Mouse (Mus musculus): ENCODE measurements around the gene Cldn10.

The Cldn10 gene

DNA sequence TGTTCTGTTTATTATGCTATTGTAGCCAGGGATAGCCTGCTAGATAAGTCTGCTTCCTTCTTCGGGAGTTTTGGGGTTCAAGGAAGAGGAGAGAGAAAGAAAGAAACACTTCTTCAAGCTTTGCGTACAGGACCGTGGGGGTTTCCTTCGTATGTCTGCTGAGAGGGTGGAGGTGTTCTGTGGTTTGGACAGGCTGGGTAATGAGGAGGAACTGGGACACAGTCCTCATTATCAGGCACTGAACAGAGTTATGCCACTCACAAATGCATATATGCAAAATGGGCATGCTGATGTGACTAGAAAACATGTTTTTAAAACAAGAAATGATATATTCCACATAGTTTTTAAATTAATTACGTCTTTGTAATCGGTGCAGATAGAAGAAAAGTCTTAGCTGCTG lies 68.9 kb downstream of the Cldn10 start:
- no peak for ATAC-seq (ENCODE audit: insufficient number of reproducible peaks, low FRiP score, low TSS enrichment)

DNA sequence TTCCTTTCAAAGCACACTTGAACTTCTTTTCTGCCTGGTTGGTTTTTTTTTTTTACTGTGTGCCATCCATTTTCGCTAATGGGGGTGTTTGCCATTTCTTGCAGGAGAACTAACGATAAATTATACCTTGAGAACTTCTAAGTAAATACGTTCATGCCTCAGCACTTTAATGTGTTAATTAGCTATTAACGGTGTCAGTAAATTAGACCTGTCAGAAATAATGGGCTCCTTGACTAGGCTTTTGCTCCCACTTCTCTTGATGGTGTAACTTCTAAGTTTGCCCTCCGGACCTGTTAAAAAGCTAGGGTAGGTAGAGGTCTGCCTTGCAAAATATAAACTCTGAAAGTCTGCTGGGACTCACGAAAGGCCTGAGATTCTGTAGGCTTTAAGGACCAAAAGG lies 70.6 kb downstream of the Cldn10 start:
- ATAC-seq (ENCODE audit: insufficient number of reproducible peaks, low FRiP score, low TSS enrichment) = no peak

DNA sequence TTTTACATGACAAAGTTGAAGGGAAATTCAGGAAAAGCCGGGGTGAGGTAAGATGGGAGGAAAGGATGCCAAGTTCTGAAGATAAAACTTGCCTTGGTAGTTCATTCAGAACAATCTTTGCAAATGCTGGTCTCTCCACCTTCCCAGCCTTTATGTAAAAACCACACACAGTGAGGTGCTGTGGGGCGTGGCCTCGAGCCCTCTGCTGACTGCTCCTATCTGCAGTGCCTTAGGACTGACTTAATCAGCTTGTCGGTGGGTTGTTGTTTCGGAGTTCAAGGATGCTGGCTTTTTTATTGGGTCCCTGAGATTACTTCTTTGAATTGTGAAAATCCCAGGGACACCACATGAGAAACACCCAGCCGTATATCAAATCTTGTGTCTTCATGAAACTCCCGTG lies 74.5 kb downstream of the Cldn10 start:
- ATAC-seq (ENCODE audit: insufficient number of reproducible peaks, low FRiP score, low TSS enrichment) = no peak

DNA sequence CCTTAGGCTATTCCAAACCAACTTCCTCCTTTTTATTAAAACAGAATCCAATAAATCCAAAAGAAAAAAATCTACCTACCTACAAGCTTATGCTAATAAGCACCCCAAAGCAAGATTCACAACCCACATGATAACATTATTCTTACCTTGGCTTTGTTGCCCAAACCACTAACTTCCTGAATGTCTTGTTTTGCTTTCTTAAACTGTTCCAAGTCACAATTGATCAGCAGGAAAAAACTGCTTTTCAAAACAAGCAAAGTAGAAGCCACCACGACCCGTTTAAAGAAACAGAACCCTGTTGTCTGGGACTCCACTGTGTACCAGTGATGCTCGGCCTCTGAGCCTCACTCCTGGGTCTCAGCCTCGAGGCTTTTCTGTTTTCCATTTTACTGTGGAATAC lies 77.2 kb downstream of the Cldn10 start:
- ATAC-seq (ENCODE audit: insufficient number of reproducible peaks, low FRiP score, low TSS enrichment) = no peak

DNA sequence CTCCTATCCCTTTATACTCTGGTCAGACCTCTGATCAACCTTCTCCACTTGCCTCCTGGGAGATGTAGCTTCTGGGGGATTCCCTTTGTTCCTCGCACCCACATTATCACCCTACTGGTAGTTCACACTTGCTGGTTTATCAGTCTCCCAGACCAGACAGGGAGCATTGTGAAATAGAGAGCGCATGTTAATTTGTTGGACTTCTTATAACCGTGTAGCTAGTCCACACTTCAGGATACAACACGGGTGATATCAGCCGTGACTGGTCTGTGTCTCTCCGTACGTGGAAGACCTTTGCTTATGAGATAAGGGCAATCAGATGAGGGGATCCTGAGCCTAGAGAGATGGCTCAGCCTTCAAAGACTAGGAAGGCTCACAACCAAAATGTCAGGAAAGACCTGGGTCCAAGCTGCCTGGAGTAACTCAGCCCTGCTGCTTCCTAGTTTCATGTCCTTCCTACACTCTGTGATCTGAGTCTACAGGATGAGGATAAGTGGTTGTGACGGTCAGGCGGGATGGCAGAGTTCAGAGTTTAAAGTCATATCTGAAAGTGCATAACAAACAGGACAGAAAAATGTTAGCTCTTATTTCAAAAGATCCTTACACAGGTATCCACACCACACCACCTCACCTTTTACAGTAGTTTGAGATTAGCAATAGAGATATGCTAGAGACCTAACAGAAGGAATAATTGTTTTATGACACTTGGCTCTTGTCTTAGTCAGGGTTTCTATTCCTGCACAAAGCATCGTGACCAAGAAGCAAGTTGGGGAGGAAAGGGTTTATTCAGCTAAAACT lies 78.5 kb downstream of the Cldn10 start:
- ATAC-seq (ENCODE audit: insufficient number of reproducible peaks, low FRiP score, low TSS enrichment) = no peak

DNA sequence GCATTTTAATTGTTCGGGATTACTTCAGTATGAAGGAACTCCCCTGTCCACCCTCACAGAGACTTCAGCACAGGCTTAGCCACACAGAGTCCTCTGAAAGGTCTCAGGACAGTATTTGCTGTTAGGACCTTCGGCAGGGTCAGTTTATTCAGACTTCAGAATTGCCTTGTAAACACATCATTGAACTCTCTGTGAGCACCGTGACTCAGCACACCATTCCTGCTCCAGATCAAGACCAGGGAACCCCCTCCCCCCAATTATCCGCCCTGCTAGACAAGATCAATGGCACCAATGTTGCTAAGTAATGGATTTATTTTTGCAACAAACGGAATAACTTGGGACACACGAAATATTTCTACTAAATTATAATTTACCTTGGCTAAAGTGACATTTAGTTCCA lies 79.7 kb downstream of the Cldn10 start:
- no peak for ATAC-seq (ENCODE audit: insufficient number of reproducible peaks, low FRiP score, low TSS enrichment)

DNA sequence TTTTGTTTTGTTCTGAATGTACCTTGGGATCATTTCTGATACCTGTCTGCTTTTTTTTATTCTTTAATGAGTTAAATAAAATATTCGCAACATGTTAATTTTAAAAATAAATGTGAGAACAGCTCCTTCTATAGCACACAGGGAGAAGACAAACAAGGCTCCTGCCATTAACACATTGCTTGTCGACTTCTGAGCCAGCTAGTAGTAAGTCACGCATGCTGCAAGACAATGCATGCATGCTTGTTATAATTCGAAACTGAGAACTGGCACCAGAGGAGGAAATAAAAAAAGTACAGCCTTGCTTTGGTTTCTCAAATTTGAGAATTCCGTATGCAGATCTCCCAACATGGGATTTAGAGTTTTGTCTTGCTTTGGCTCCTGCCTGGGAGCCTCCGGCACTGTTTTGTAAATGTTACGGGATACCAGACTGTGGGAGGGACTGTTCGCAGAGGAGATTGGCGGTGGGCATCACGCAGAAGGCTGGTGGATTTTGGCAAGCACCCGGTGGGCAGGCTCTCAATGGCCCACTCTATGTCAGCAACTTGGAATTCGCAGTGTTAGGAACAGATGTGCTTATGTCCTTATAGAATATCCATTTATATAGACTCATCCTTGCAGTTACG lies 80.5 kb downstream of the Cldn10 start:
- no peak for ATAC-seq (ENCODE audit: insufficient number of reproducible peaks, low FRiP score, low TSS enrichment)

DNA sequence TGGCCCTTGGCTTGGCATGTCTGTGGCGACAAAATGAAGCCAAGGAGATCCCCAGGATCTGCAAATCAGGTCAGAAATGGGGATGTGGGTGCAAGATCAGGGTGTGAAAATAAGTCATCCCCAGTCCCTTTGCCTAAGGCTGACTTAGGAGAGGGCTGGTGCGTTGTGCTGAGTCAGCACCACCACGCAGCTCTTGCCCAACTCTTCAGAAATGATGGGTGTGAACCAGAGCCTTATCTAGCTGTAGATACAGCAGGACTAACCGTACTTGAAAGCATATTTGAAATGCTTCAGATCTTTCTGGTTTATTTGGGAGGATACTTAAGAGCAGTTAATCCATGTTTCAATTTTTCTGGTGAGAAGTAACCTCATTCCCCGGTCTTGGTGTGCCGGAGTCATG lies 82.0 kb downstream of the Cldn10 start:
- ATAC-seq (ENCODE audit: insufficient number of reproducible peaks, low FRiP score, low TSS enrichment) = no peak

DNA sequence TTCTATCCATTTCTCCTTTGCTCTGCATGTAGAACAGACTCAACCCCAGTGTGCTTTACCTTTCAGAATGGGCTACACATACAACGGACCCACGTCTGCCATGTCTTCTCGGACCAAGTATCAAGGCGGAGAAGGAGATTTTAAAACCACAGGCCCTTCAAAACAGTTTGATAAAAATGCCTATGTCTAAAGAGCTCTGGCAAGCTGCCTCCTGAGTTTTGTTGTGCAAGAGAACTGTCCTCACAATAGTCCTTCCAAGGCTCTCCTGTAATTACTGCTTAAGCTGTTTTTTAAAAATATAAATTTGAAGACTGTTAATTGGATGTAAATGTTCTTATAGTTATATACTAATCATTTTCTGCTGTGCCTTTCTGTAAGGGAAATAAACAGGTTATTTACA lies 86.4 kb downstream of the Cldn10 start:
- ATAC-seq (ENCODE audit: insufficient number of reproducible peaks, low FRiP score, low TSS enrichment) = no peak

DNA sequence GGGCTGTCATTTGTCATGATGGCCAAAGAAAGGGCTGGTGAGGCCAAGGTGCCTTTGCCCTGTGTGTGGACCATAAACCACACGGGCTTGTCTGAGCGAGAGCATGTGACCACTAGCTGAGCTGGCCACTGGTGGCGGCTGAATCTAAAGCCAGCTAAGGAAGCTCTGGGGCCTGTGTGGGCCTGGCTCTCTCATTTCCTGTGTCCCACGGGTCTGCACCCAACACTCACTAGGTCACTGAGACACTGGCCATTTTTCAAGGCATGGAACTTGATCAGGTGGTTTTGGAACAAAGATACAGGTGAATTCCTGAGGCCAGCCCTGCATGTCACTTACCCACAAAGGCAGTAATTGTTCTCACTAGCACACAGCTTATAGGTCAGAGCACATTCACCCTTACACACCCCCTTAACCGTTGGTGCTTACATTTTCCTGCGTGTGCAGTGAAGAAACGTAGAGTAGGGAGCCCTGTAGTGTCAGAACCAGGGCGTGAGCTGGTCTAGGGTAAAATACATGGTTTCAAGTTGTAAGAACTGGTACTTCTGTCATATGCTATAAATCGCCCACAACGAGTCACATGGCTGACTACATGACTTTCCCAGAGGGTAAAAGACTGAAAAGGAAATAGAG lies 87.2 kb downstream of the Cldn10 start:
- ATAC-seq (ENCODE audit: insufficient number of reproducible peaks, low FRiP score, low TSS enrichment) = no peak

DNA sequence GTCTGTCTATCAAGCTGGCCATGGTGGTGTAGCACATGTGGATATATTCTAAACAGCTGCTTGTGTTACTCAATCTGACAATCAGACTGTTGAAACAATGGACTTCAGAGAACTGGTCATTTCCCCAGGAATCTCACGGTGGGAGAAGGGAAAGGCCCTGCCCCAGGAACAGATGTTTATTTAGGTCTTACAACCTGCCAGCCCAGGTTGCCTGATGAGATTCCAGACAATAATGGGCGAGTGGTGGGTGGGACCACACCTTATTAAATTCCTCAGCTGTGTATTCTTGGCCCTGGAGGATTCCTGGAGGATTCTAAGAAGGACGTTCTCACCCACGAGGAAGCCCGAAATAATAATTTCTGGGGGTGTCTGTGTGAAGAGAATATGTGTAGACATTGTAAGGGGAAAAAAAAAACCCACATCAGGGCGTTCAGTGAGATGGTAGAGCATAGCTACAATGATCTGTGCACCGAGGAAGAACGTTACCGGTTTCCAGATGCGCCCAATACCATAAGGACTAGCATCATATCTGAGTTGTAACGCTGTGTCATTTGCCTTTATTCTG lies 90.7 kb downstream of the Cldn10 start:
- ATAC-seq (ENCODE audit: insufficient number of reproducible peaks, low FRiP score, low TSS enrichment) = no peak

DNA sequence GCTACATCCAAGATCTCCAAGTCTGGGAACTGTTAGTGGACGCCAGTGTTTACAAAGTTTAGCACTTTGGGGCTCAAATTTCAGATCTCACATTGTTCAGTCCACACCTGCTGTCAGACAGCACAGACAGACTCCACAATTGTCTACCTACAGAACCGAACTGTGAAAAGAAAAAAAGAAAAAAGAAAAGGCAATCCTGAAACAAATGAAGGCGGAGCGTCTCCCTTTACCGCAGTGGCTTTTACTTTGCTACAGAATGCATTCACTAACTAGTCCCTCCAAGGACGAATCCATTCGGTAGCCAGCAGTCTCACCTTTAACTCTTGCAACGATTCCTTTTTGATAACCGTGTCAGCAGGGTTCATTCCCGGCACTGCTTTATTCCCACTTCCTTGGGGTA lies 93.0 kb downstream of the Cldn10 start:
- ATAC-seq (ENCODE audit: insufficient number of reproducible peaks, low FRiP score, low TSS enrichment) = no peak

DNA sequence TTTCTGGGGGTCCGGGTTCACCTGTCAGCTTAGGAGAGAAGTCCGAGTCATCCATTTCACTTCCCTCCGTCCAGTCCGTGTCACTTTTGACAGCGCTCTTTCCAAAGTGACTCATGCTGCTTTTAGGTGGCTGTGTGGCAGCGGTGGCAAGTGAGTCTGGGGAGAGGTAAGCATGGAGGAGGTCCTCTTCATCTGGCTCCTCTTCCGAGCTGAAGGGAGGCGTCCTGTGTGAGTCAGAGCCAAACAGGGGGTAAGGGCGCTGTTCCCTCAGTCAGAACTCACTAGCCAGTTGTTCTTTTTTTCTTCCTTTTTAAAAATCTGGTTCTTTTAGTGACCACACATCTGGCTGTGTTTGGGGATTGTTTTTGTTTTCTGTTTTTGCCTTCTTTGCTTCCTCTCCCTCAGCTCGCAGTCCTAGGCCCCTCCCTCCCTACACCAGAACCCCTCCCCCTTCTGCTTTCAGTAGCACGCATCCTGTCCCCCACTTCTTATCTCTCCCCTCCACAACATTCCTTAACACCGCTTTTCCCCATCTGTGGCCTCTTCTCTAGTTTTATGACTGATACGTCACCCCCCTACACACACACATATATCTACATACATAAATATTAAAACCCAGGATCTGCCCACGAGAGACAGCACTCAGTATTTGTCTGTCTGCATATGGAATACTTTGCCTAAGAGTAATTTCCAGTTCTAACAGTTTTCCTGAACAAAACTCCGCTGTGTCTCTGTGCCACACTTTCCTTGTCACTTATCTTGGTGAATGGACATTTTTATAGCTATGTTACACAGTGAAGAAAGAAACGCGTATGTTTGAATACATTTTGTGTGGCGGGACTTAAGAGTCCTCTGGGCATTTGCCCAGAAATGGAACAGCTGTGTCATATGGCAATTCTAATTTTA lies 95.9 kb downstream of the Cldn10 start:
- no peak for ATAC-seq (ENCODE audit: insufficient number of reproducible peaks, low FRiP score, low TSS enrichment)

DNA sequence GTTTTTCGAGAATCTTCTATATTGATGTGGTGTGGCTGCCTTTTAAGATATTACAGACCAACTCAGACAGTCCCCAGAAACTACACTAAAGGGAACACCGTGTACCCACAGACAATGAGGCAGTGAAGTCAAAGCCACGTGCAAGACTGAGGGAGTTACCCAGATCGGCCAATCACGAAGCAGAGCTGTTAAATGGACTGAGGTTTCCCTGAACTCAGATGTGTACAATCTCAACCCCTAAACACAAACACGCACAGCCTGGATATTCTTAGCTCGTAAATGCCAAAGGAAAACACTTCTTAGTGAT lies 96.5 kb downstream of the Cldn10 start:
- ATAC-seq (ENCODE audit: insufficient number of reproducible peaks, low FRiP score, low TSS enrichment) = no peak

DNA sequence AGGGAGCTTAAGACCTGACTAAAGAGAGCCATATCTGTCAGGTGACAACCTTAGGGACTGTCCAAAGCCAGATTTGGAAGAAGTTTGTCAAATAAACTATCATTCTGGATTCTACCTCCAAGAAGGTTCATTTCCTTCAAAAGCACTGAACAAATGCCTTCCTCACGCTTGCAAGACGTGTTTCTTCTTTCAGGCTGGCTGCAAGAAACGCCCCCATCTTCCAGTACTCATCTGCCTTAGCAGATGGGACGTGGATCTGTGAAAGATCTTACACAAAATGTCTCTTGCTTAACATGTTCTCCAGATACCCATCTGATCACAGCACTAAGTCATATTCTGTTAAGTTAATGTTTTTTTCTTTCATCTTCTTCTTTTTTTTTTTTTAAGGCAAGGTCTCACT lies 102.4 kb downstream of the Cldn10 start:
- no peak for ATAC-seq (ENCODE audit: insufficient number of reproducible peaks, low FRiP score, low TSS enrichment)

DNA sequence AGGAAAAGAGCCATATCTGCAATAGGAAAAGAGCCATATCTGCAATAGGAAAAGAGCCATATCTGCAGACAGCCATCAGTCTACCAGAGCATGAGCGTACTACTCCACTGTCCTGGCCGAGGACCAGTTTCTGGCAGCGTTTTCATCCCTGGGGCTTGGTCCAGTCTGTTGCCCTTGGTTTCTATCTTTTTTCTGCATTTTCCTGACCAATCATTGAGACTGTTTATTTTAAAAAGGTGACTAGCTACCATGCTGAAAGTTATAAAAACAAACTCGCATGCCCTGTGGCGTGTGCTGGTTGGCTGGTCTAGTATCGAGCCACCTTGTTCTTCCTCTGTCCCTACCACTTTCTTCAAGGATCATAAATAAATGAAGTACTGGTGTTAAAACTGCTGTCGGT lies 107.5 kb downstream of the Cldn10 start:
- no peak for ATAC-seq (ENCODE audit: insufficient number of reproducible peaks, low FRiP score, low TSS enrichment)

DNA sequence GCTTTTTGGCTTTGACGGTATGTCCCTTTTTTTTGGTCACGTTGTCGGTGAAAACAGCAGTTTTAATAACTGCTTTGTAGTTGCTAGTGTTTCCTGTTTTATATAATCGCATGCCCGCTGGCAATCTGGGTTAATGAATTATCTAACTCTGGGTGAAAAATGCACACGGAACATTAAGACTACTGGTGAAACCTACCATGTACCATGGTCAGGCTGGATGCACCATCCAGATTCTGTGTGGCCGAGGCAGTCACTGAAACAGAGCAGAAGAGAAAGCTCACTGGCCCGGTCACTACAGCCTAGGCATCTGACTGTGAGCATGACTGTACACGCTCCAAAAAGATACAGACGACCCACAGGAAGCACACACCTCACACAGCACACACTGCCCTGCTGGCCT lies 107.9 kb downstream of the Cldn10 start:
- no peak for ATAC-seq (ENCODE audit: insufficient number of reproducible peaks, low FRiP score, low TSS enrichment)

DNA sequence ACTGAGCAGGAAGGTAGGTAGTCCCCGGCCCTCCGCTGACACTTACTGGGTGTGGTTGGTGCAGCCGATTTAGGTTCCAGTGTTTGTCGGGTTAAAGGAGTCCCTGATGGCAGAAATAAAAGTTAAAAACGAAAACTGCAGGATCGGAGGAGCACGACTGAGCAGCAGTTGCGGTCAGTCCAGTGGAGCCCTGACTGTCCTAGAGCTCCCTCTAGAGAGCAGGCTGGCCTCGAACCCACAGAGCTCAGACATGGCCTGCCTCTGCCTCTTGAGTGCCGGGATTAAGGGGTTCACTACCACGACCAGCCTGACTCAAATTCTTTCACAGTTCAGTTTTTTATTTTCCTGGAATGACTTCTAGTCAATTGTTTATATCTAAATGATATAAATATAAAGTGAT lies 112.2 kb downstream of the Cldn10 start:
- ATAC-seq (ENCODE audit: insufficient number of reproducible peaks, low FRiP score, low TSS enrichment) = no peak

DNA sequence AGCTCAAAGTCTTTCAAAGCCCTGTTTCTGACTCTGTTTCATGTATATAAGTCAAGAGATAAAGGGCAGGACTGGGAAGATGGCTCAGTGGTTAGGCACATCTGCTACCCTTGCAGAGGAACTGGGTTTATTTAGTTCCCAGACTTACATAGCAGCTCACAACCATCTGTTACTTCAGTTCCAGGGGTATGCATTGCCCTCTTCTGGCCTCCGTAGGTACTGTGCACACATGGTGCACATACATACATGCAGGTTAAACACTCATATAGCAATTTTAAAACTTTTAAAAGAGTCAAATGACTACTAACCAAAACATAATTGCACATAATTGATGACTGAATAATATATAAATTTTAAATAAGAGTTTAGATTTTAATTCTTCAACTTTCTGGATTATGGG lies 113.2 kb downstream of the Cldn10 start:
- ATAC-seq (ENCODE audit: insufficient number of reproducible peaks, low FRiP score, low TSS enrichment) = no peak

DNA sequence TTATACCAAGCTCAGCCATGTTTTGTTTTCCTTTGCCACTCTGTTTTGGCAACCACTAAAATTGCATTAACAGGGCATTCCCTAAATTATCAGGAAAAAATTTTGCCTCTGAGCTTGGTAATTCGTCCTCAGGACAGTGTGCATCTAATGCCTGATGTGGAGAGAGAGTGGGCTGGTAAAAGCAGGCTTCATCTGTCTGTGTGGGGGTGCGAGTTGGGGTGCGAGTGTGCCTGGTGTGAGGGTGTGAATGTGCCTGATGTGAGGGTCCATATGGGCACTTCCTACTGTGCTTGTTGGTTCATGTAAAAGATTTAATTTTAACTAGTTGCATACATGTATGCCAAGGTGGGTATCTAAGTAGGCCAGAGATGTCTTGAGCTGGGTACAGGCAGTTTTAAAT lies 115.7 kb downstream of the Cldn10 start:
- ATAC-seq (ENCODE audit: insufficient number of reproducible peaks, low FRiP score, low TSS enrichment) = no peak
